Mouse (Mus musculus) neural tube, embryonic 15.5 days (tissue): Measurements from ENCODE around the gene Dpep3. TPM values are rescaled to one million over a fixed set of nuclear protein-coding genes. Genes with fewer than 3 reads are reported as not detected.
"Not testable (repeated sequence)": the region's sequence is repeated elsewhere in the genome, so short reads cannot be mapped to it uniquely, and the experiment has no call there.

ENCODE experiments used
- ATAC-seq: fragments of 200-750 bp; cut with Nextera tagmentation; 2 replicates; pipeline ENCODE4 v1.8.0; 2017; ENCODE audit warnings: mild to moderate bottlenecking, moderate TSS enrichment, moderate library complexity; ENCODE audit not compliant: low FRiP score
- H3K27ac ChIP-seq: fragments of 300-500 bp; sonication (generic); replicated peaks from 2 replicates; pipeline ENCODE4 v1.5.1; 2015; ENCODE audit warnings: mild to moderate bottlenecking, inconsistent platforms
- H3K27me3 ChIP-seq: fragments of 300-500 bp; sonication (generic); replicated peaks from 2 replicates; pipeline ENCODE4 v1.6.1; 2015; ENCODE audit warnings: inconsistent platforms
- H3K36me3 ChIP-seq: fragments of 300-500 bp; sonication (generic); 2 replicates; pipeline ENCODE4 v1.6.1; 2015; ENCODE audit warnings: inconsistent platforms
- H3K4me1 ChIP-seq: fragments of 300-500 bp; sonication (generic); 2 replicates; pipeline ENCODE4 v1.6.1; 2015; ENCODE audit warnings: inconsistent platforms
- H3K4me2 ChIP-seq: fragments of 300-500 bp; sonication (generic); 2 replicates; pipeline ENCODE4 v1.6.1; 2015; ENCODE audit warnings: inconsistent platforms, mild to moderate bottlenecking, moderate library complexity
- H3K4me3 ChIP-seq: fragments of 300-500 bp; sonication (generic); replicated peaks from 2 replicates; pipeline ENCODE4 v1.5.1; 2015; ENCODE audit warnings: mild to moderate bottlenecking, inconsistent platforms
- H3K9ac ChIP-seq: fragments of 300-500 bp; sonication (generic); replicated peaks from 2 replicates; pipeline ENCODE4 v1.6.1; 2015; ENCODE audit warnings: mild to moderate bottlenecking, inconsistent platforms
- H3K9me3 ChIP-seq: fragments of 300-500 bp; sonication (generic); replicated peaks from 2 replicates; pipeline ENCODE4 v1.6.1; 2016; ENCODE audit warnings: inconsistent platforms
- WGBS: fragments of 180-500 bp; shearing (Covaris S2); methylation state at CpG from one replicate; pipeline ENCODE4 v1.1.7; 2015; ENCODE audit warnings: mixed read lengths; 5-methylcytosine and 5-hydroxymethylcytosine counted together
- polyA plus RNA-seq: library from polyadenylated mRNA; unstranded; fragments of >200 nt; fragmentation: Nextera tagmentation; extraction: Ambion mirVana; gene quantifications from 2 replicates; pipeline ENCODE4 v1.2.1, GENCODE M21; 2015

Dpep3 gene
- polyA plus RNA-seq: not detected in 2 replicates

DNA sequence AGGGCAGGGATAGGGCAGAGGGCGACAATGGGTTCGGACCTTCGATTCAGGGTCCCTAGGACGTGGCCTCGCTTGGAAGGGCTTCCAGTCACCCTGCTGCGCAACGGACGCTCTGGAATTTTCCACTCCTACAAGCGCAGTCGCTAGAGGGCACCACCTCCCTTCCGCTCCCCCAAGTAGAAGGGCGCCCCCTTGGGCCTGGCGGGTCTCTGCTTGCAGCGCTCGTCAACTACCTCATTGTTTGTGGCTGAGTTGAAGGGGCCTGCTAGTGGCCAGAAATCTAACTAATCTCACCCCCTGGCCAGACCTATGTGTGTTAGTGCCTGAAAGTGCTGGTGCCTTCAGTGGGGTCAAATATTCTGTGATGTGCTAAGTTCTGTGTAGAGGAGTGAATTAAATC lies at the start of gene Dpep3:
Dpep3 (minus strand) TSS at position 105 of the 400 bp plus-strand sequence.
- 94% methylated on average over 15 of the region's 15 CpGs for WGBS
- no peak within 1 kb of the TSS for H3K9ac ChIP-seq
- no peaks in the 10 kb centered on the region for H3K4me1 ChIP-seq
- no peaks in the 10 kb centered on the region for H3K9me3 ChIP-seq
- H3K4me3 ChIP-seq: no peak within 1 kb of the TSS
- no peaks in the 10 kb centered on the region for H3K36me3 ChIP-seq
- no peaks in the 10 kb centered on the region for H3K27me3 ChIP-seq
- no peak within 1 kb of the TSS for H3K4me2 ChIP-seq
- no peak for ATAC-seq
- no peak within 1 kb of the TSS for H3K27ac ChIP-seq

DNA sequence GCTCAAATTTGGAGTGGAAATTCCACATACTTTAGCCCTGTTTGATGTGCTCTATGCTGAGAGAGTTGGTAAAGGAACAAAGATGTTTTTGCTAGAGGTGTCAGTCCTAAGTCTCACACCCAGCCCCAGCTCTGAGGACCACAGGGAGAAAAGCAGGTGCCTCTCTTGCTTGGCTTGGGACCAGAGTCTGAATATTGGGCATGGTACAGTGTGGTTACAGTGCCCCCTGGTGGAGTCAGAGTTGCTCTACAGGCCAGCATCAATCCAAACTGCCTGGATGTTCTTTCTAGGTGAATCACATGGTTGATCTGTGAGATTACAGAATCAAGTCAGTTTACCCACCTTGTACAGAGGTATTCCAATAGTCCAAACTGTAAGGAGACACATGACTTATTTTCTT lies 43.3 kb upstream of the Dpep3 start:
- H3K27me3 ChIP-seq: no peaks in the 10 kb centered on the region
- H3K9me3 ChIP-seq: no peaks in the 10 kb centered on the region
- H3K9ac ChIP-seq: no peak overlapping the region
- H3K4me3 ChIP-seq: no peak overlapping the region
- peak; percentile 35; the same call in 1 of the 2 replicates for ATAC-seq
- H3K4me2 ChIP-seq: no peak overlapping the region
- no peaks in the 10 kb centered on the region for H3K4me1 ChIP-seq
- no peak overlapping the region for H3K27ac ChIP-seq
- H3K36me3 ChIP-seq: peaks cover 24% of the 10 kb centered on the region

DNA sequence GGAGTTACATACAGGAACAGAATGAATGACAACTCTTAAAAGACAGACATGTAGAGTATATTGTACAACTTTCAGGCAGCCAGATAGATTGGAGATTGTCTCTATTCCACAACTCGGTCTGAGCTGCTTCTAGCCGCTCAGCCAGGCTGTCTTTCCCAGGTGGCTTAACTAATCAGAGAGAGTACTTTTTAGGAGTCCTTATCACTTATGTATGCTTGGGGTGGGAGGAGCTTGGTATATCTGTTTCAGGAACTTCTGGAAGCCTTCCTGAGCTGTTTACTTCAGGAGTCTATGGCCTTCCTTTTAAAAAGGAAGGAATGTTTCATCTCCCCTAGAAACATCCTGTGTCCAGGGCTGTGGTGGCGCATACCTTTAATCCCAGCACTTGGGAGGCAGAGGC lies 38.8 kb upstream of the Dpep3 start:
- Histone ChIP-seq H3K9me3 (no peaks in the 10 kb centered on the region), H3K4me3 (no peak overlapping the region), H3K4me2 (no peak overlapping the region), H3K9ac (no peak overlapping the region), H3K27me3 (no peaks in the 10 kb centered on the region), H3K27ac (no peak overlapping the region), H3K4me1 (no peaks in the 10 kb centered on the region), H3K36me3 (peaks cover 26% of the 10 kb centered on the region)
- 98% methylated on average over 3 of the region's 3 CpGs for WGBS
- ATAC-seq: no peak

DNA sequence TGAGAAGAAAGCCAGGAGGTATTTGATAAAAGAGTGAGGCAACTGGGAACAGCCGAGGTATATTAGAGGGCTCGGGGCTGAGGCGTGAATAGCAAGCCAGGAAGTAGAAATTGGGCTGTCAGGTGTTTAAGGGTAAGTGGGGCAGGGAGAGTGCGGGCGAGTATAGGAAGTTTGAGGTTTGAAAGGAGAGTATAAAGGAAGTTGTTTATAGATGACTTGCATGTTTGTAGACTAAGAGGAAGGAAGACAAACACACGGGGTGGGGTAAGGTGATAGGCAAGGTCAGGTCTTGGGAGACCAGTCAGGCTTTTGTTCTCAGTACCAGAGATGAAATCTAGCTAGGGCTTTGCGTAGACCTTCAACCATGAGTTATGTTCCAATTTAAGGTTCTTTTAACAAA lies 37.9 kb upstream of the Dpep3 start:
- WGBS: 94% methylated on average over 7 of the region's 7 CpGs
- no peak overlapping the region for H3K4me2 ChIP-seq
- H3K9ac ChIP-seq: no peak overlapping the region
- H3K36me3 ChIP-seq: peaks cover 26% of the 10 kb centered on the region
- peaks cover 1% of the 10 kb centered on the region for H3K4me1 ChIP-seq
- H3K9me3 ChIP-seq: no peaks in the 10 kb centered on the region
- H3K4me3 ChIP-seq: no peak overlapping the region
- no peaks in the 10 kb centered on the region for H3K27me3 ChIP-seq
- no peak for ATAC-seq
- no peak overlapping the region for H3K27ac ChIP-seq

DNA sequence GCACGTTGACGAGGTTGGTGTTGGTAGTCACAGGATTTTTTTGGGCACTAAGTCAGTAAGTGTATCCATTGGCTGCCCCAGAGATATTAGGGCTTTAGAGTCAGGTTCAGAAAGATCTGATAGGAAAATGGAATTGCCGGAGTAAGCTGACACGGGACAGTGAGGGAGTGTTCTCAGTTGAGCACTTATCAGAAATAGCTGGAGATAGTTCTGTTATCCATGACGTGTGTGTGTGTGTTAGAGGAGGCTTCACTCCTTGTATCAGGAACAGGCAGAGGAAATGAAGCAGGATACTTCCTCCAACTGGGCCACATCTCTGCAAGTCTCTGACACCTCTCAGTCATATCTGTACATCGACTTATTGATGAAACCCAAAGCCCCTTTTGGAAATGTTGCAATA lies 37.1 kb upstream of the Dpep3 start:
- no peak for ATAC-seq
- Histone ChIP-seq H3K4me3 (no peak overlapping the region), H3K4me2 (no peak overlapping the region), H3K9ac (no peak overlapping the region), H3K27me3 (no peaks in the 10 kb centered on the region), H3K9me3 (no peaks in the 10 kb centered on the region), H3K36me3 (peaks cover 26% of the 10 kb centered on the region), H3K27ac (no peak overlapping the region), H3K4me1 (peaks cover 7% of the 10 kb centered on the region)
- 93% methylated on average over 6 of the region's 6 CpGs for WGBS

DNA sequence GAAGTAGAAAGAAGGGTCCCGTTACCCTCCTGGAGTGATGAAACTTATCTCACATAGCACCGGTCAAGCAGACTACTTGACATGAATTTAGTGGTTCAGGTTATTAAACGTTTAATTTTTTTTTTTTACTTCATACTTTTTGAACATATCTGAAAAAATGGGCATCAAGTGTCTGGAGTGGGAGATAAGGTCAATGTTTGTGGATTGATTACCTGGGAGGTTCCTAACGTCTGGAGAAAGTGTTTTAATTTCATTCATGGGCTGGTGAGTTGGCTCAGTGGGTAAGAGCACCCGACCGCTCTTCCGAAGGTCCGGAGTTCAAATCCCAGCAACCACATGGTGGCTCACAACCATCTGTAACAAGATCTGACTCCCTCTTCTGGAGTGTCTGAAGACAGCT lies 33.0 kb upstream of the Dpep3 start:
- Histone ChIP-seq H3K4me1 (peaks cover 24% of the 10 kb centered on the region), H3K4me2 (peak overlapping the region; percentile 99), H3K4me3 (peak overlapping the region; percentile 96), H3K36me3 (peaks cover 14% of the 10 kb centered on the region)
- not testable (repeated sequence) for H3K9ac ChIP-seq, H3K27me3 ChIP-seq, H3K27ac ChIP-seq, H3K9me3 ChIP-seq, ATAC-seq
- WGBS: 84% methylated on average over 8 of the region's 8 CpGs

DNA sequence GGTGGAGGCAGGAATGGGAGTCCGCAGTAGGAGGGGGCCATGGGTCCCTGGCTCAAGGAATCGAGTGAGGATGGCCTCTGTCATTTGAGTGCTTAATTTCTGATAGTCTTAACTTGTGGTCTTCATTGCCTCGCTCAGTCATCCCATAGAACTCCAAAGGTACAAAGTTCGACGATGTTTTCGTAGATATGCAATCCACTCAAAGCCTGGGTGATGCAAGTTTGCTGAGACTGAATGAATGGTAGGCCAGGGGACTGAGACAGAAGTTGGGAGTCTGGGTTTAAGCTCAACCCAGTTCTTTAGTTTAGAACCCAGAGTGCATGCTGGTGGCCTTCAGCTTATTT lies 32.4 kb upstream of the Dpep3 start, which contains the start of gene Ddx28:
Ddx28 (minus strand) TSS at position 240 of the 344 bp plus-strand sequence.
- H3K4me3 ChIP-seq: peak within 1 kb of the TSS; percentile 96
- peaks cover 10% of the 10 kb centered on the region for H3K36me3 ChIP-seq
- peaks cover 24% of the 10 kb centered on the region for H3K4me1 ChIP-seq
- WGBS: 2% methylated on average over 6 of the region's 6 CpGs
- H3K27ac ChIP-seq: peak within 1 kb of the TSS; percentile 87
- H3K4me2 ChIP-seq: peak within 1 kb of the TSS; percentile 99
- no peaks in the 10 kb centered on the region for H3K9me3 ChIP-seq
- H3K9ac ChIP-seq: peak within 1 kb of the TSS; percentile 91
- no peaks in the 10 kb centered on the region for H3K27me3 ChIP-seq
- no peak; the same call in 1 of the 2 replicates for ATAC-seq

DNA sequence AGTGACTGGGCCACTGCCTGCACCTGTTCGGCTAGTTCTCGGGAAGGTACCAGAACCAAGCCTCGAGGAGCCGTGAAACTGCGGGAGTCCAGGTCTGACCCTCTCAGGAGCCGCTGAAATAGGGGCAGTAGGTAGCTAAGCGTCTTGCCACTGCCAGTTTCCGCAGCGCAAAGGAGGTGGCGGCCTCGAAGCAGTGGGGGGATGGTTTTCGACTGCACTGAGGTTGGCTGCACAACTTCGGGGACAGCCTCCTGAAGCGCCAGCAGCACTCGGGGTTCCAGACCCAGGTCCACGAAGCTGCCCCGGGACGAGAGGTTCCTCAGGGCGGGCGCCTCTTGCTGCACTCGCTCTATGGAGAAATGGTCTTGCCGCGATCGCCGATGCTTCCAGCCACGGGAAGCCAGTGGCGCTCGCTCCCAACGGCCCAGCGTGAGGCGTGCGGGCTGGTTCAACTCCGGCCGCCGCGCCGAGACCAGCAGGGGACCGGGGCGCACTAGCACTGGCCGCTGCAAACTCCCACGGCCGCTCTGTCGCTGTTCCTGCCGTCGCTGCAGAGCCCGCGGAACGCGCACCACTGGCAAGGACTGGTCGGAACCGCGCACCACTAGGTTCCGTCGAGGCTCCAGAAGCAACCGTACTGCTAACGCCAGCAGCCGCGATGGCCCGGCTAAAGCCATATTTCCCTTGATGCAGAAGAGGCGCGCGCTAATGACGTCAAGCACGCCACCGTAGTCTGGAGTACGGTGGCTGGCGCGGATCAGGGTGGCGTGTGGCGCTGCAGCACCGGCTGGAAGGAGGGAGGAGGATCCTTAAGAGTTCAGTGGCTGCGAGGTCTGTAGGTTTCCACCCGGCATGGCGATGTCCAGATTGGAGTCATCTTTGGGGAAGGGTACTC lies 31.8 kb upstream of the Dpep3 start:
- Histone ChIP-seq H3K27ac (peak overlapping the region; percentile 87), H3K4me2 (peak overlapping the region; percentile 99), H3K36me3 (peaks cover 5% of the 10 kb centered on the region), H3K4me1 (peaks cover 24% of the 10 kb centered on the region), H3K9ac (peak overlapping the region; percentile 91), H3K4me3 (peak overlapping the region; percentile 96), H3K27me3 (no peaks in the 10 kb centered on the region), H3K9me3 (no peaks in the 10 kb centered on the region)
- ATAC-seq: peak; percentile 95
- whole genome bisulfite sequencing: under 1% methylated on average over 73 of the region's 74 CpGs

DNA sequence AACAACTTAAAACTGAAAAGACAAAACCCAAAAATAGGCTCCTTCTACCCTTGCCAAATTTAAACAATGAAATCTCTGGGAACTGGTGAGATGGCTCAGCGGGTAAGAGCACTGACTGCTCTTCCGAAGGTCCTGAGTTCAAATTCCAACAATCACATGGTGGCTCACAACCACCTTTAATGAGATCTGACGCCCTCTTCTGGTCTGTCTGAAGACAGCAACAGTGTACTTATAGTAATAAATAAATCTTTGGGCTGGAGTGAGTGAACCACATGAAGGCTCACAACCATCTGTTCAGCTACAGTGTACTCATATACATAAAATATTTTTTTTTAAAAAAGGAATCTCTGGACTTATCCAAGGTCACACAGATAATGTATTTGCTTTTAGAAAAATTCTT lies 28.7 kb upstream of the Dpep3 start:
- H3K4me1 ChIP-seq: peaks cover 24% of the 10 kb centered on the region
- H3K27me3 ChIP-seq, ATAC-seq, H3K36me3 ChIP-seq, H3K9me3 ChIP-seq, H3K4me2 ChIP-seq, H3K9ac ChIP-seq, H3K4me3 ChIP-seq, H3K27ac ChIP-seq: not testable (repeated sequence)
- WGBS: 67% methylated on average over 3 of the region's 3 CpGs

DNA sequence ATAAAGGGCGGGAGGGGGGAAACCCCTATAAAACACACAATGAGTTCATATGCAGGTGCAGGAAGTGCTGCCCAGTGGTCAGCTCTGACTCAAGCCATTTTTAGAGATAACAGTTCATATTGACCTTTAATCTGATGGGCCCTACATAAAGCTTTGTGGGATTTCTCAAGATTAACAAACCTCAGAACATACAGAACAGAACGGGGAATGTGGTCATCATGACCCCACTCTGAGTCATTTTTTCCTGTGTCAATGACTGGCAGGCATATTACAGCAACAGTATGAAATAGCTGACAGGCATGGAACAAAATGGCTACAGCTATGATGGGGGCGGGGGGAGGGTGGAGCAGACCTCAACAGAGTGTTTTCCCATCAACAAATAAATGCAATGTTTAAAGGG lies 27.9 kb upstream of the Dpep3 start:
- no peaks in the 10 kb centered on the region for H3K36me3 ChIP-seq
- ATAC-seq: no peak
- 86% methylated on average over 3 of the region's 3 CpGs for WGBS
- no peak overlapping the region for H3K27ac ChIP-seq
- no peaks in the 10 kb centered on the region for H3K9me3 ChIP-seq
- peaks cover 23% of the 10 kb centered on the region for H3K4me1 ChIP-seq
- no peaks in the 10 kb centered on the region for H3K27me3 ChIP-seq
- H3K9ac ChIP-seq: no peak overlapping the region
- no peak overlapping the region for H3K4me2 ChIP-seq
- no peak overlapping the region for H3K4me3 ChIP-seq

DNA sequence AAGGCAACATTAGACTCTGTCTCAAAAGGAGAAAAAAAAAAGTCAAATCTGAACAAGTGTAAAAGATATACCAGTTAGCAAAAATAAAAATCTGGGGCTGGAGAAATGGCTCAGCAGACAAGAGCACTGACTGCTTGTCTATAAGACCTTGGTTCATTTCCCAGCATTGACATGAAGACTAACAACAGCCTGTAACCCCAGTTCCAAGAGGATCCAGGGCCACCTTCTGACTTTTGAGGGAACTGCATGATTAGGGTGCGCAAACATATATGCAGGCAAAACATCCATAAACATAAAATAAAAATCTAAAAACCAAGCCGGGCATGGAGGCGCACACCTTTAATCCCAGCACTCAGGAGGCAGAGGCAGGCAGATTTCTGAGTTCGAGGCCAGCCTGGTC lies 27.2 kb upstream of the Dpep3 start:
- H3K36me3 ChIP-seq: no peaks in the 10 kb centered on the region
- H3K27ac ChIP-seq: no peak overlapping the region
- peaks cover 17% of the 10 kb centered on the region for H3K4me1 ChIP-seq
- no peak overlapping the region for H3K4me2 ChIP-seq
- H3K9ac ChIP-seq: no peak overlapping the region
- no peaks in the 10 kb centered on the region for H3K9me3 ChIP-seq
- ATAC-seq: no peak
- 89% methylated on average over 4 of the region's 4 CpGs for WGBS
- no peak overlapping the region for H3K4me3 ChIP-seq
- H3K27me3 ChIP-seq: no peaks in the 10 kb centered on the region

DNA sequence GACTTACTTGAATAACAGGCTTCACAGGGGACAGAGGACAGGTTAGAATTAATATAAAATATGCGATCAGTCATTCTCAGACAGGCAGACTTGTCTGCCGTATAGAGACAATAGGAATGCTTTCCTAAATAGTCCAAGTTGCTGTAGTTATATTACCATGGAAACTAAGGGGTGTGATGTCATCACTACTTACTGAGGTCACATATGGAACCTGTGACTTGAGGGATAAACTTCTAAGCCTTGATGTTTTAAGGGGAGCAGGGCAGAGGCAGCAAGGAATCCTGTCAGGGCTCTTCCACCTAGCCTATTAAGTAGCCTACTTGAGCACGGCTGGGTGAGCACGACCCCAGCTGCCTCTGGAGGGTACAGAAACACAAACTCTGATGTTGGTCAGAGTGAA lies 26.6 kb upstream of the Dpep3 start, which contains the start of gene Dpep2nb:
Dpep2nb (minus strand) TSS at position 101 of the 400 bp plus-strand sequence.
- no peak within 1 kb of the TSS for H3K27ac ChIP-seq
- H3K27me3 ChIP-seq: no peaks in the 10 kb centered on the region
- no peak within 1 kb of the TSS for H3K9ac ChIP-seq
- H3K4me1 ChIP-seq: peaks cover 17% of the 10 kb centered on the region
- H3K4me3 ChIP-seq: no peak within 1 kb of the TSS
- no peak for ATAC-seq
- no peaks in the 10 kb centered on the region for H3K36me3 ChIP-seq
- H3K4me2 ChIP-seq: no peak within 1 kb of the TSS
- H3K9me3 ChIP-seq: no peaks in the 10 kb centered on the region
- 81% methylated on average over 4 of the region's 4 CpGs for WGBS
